Mouse (Mus musculus): ENCODE measurements around the gene Pea15a.

The Pea15a gene

GRCm38 (mm10) chr1:172204814-172205740 lies 1.5 kb downstream of the Pea15a start:
- DNase-seq (ENCODE audit: low spot score in 2 of 2), result no peak

GRCm38 (mm10) chr1:172204033-172204813 lies 2.4 kb downstream of the Pea15a start:
- no peak for DNase-seq (ENCODE audit: low spot score in 2 of 2)

GRCm38 (mm10) chr1:172203566-172203965 lies 3.0 kb downstream of the Pea15a start:
- no peak for DNase-seq (ENCODE audit: low spot score in 2 of 2)

DNA sequence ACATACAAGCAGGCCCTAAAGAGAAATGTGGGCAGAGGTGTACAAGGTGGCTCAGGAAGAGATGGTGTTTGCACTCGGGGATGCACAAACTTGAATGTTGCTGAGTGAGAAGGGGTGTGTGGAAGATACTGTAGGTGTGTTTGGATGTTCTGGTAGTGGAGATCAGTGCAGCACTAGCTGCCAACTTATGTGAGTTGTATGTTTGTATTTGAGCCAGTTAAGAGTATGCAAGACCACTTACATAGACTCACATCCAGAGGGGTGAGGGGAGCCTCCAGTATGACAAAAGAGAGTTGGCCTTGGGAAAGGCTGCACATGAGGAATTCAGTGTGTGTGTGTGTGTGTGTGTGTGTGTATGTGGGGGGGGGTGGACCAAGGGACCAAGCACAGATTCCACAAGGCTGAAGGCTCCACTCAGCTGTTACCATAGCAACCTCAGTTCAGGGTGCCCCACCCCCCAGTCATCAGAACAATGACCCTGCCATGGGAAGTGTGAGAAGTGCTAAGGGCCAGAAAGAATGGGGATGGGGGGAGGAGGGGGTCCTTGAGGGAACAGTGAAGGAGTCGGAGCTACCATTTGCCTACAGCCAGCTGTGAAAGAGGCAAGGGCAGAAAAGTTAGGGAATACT lies 3.6 kb downstream of the Pea15a start:
- no peak for DNase-seq (ENCODE audit: low spot score in 2 of 2)

DNA sequence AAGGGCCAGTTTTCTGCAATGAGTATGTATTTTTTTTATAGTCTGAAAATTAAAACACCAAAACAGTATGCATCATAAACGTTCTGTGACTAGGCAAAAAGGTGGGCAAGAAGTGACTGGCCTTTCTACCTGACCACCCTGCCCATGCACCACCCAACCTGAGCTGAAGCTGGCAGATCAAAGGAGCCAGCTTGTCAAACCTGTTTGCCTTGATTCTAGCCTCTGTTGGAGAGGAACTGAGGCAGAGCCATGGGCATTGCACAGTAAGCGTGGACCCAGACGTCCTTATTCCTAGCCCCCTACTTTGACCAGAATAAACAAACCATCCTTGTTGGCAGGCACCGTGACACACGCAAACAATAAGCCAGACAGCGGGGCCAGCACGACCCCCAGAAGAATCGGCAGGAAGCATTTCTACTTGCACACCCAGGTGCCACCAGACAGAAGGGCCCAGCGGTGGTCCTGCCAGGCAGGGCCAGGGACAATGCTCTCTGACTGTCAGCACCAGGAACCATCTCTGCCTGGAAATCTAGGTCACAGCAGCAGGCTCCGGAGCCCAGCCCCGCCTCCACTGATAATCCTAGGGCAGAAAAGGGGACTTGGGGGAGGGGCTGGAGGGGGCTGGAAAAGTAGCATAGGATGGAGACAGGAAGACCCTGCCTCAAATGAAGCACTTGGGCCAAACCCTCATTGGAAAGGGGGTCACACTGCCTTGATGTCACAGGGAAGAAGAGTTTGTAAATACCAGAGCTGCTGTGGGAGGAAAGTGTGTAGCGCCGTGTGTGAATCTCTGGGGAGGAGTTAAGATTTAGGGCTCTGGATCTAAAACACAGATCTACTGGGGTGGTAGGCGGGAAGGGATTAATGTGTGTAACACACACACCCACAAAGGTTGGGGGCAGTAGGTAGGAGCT lies 4.4 kb downstream of the Pea15a start:
- no peak for DNase-seq (ENCODE audit: low spot score in 2 of 2)

DNA sequence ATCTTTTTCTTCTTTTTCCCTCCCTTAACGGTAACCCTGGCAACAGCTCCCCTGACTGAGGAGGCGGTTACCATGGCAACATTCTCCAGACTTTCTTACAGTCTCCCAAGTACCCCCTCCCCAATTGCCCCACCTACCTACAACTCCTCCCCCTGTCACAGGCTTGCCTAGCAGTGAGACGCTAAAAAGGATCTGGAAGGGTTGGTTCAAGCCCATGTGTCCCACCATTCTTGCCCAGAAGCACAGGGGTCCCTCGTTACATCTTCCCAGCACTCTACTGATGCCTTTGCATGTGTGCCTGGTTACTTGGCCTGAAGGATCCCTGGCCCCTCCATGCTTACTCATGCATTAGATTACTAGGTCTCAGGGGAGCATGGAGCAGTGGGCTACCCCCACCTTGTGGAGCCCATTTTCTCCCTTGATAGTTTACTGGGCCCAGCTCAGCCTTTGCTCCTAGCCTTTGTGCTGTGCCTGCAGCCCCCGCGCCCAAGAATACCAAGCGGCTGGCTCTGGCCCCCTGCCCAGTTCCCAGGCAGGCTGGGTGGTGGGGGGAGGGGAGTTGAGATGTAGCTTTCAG lies 5.6 kb downstream of the Pea15a start:
- no peak for DNase-seq (ENCODE audit: low spot score in 2 of 2)

- DNase-seq (ENCODE audit: low spot score in 2 of 2), result no peak
Measured at GRCm38 (mm10) chr1:172200161-172200560, 6.4 kb downstream of the Pea15a start.

GRCm38 (mm10) chr1:172198996-172199395 lies 7.6 kb downstream of the Pea15a start:
- no peak for DNase-seq (ENCODE audit: low spot score in 2 of 2)

GRCm38 (mm10) chr1:172198316-172198715 lies 8.3 kb downstream of the Pea15a start:
- no peak for DNase-seq (ENCODE audit: low spot score in 2 of 2)

- no peak for DNase-seq (ENCODE audit: low spot score in 2 of 2)
Measured at GRCm38 (mm10) chr1:172197851-172198250, 8.8 kb downstream of the Pea15a start.

GRCm38 (mm10) chr1:172197146-172197545 lies 9.5 kb downstream of the Pea15a start:
- DNase-seq (ENCODE audit: low spot score in 2 of 2), result no peak

DNA sequence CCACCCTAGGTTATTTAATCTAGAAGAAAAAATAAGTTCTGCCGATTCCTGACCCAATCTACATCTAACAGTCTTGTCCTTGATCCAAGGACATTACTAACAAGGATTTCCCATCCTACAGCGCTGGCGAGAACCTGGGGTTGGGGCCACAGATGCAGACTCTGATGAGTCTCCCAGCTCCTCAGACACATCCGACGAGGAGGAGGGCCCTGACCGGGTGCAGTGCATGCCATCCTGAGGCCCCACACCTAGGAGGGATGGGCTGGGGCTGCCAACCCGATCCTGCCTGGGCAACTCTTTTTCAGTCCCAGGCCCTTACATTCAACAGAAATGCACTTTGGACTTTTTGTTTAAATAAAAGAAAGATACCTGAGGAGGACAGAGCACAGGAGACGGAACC lies 12.2 kb downstream of the Pea15a start:
- no peak for DNase-seq (ENCODE audit: low spot score in 2 of 2)

DNA sequence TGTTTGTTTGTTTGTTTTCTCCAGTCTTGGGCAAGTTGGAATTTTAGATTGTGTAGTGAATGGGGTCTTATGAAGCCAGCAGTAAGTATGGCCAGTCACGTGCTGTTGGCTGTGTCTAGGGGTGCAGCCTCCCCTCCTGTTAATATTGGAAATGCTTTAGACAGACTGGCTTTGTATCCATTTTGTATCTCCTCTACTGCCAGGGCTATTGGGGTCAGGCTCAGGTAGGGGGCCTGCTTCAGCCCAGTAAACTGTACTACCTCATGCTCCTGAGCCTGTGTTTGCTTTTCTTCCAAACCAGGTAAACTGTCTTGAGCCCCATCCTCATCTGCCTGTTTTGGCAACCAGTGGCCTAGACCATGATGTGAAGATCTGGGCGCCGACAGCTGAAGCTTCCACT lies 14.4 kb downstream of the Pea15a start:
- no peak for DNase-seq (ENCODE audit: low spot score in 2 of 2)

DNA sequence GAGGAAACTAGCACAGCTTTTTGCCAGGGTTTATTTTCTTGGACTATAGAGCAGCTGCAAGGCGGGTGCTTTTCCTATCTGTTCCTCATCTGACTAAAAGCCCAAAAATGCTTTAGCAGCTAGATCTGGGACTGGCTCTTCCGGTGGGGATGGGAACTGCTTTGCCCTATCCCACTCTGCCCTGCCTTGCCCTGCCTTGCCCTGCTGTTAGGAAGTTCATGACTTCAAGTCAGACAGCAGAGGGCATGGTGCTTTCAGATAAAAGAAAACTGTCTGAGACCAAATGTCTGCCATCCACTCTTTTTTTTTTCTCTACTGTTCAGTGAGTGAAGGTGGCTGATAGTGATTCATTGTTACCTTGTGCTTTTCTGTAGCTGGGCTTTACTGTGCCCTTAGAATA lies 15.0 kb downstream of the Pea15a start:
- DNase-seq (ENCODE audit: low spot score in 2 of 2), result no peak

- peak in 1 of 2 experiments; percentile 12 for DNase-seq (ENCODE audit: low spot score in 2 of 2)
Measured at GRCm38 (mm10) chr1:172188891-172189290, 17.7 kb downstream of the Pea15a start.

GRCm38 (mm10) chr1:172186401-172187289 lies 20.0 kb downstream of the Pea15a start:
- no peak for DNase-seq (ENCODE audit: low spot score in 2 of 2)

DNA sequence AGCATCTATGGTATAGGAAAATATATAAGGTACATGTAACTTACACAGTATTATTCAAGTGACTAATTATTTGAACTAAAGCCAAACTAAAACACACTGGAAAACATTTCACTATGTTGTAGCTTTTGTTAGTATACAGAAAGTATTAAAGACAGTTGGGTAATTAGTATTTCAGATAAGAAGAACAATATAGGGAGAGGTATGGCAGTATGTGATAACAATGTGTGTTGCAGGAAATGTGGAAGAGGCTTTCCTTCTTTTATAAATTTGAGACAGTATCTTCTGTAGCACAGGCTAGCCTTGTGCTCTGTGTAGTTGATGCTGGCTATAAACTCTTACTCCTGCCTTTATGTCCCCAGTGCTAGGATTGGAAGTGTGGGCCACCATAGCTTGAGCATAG lies 22.7 kb downstream of the Pea15a start:
- DNase-seq (ENCODE audit: low spot score in 2 of 2), result no peak

DNA sequence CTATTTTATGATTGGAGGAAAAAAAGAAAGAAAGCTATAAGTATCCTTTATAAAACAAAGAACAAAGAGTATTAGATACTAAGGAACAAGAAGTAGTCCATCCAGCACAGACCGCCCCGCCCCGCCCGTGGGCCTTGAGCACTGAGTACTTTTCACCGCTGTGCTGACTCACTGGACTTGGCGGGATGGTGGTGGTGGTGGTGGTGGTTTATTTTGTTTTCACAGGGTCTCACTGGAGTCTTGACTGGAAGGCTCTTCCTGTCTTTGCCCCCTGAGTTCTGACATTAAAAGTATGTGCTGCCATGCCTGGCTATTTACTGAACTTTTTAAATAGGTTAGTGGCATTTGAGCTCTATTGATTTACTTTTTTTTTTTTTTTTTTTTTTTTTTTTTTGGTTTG lies 23.5 kb downstream of the Pea15a start:
- no peak for DNase-seq (ENCODE audit: low spot score in 2 of 2)

DNA sequence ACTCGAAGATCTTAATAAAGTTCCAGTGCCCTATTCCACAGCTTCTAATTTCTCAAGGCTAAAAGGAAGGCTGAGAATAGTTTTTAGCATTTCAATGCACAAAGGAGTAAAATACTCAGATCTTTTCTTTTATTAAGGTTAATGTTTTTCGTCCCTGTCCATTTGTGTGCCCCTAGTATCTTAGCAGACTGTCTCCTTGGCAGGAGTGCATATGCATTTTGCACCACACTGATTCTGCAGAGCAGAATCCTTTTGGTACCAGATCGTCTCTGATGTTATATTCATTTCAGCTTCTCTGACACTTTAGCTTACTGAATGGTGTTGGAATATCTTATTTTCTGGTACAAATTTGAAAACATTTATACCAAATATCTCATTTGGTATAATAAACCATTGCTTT lies 24.8 kb downstream of the Pea15a start:
- no peak for DNase-seq (ENCODE audit: low spot score in 2 of 2)

DNA sequence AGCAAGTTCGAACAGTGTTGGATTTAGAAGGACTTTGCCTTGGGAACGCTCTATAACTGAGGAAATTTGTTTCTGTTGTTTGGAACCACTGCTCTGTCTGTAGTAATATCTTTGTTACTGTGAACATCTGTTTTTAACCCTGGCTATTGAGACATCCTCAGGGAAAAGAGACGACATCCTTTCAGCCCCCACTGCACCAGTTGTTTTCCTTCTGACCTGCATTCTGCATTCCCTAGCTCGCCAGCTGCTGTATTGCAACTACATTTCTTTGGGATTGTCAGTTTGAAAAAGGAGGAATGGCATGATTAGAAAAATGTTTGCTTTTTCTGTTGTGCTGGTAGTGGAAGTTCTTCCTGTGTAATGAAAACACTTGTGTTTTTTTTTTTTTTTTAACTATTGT lies 25.7 kb downstream of the Pea15a start:
- no peak for DNase-seq (ENCODE audit: low spot score in 2 of 2)
